Mouse (Mus musculus) brain, embryonic 14.5 days (tissue): ENCODE data around the gene Rbl1. TPM values are rescaled to one million over a fixed set of nuclear protein-coding genes. Genes with fewer than 3 reads are reported as not detected.

Source experiments
- DNase-seq: peaks from one replicate; pipeline ENCODE4 v3.0.0-alpha.2; 2011; ENCODE audit warnings: low read depth
- CTCF ChIP-seq: fragments of 200-500 bp; IDR thresholded peaks from 2 replicates; pipeline ENCODE4 v1.5.1; 2012; ENCODE audit warnings: inconsistent platforms, mild to moderate bottlenecking, moderate library complexity, borderline replicate concordance; ENCODE audit not compliant: insufficient read depth, insufficient read length; ENCODE audit errors: extremely low read depth
- POLR2A ChIP-seq: fragments of 200-500 bp; IDR thresholded peaks from 2 replicates; pipeline ENCODE4 v1.6.1; 2012; ENCODE audit warnings: mild to moderate bottlenecking, inconsistent platforms, borderline replicate concordance; ENCODE audit not compliant: poor library complexity, insufficient read depth, insufficient read length, severe bottlenecking; ENCODE audit errors: extremely low read depth
- polyA plus RNA-seq: library from polyadenylated mRNA; depleted of rRNA; stranded (reverse); fragments of >200 nt; gene quantifications from 2 replicates; pipeline ENCODE4 v1.2.3, GENCODE M21; 2012; rRNA removed

The Rbl1 gene
- polyA plus RNA-seq, 1 experiment = 12.9 TPM

GRCm38 (mm10) chr2:157102256-157102655 lies 102.1 kb downstream of the Rbl1 start:
- TF ChIP-seq POLR2A (no peak), CTCF (no peak)
- no peak for DNase-seq

- no peak for TF ChIP-seq CTCF
- no peak for TF ChIP-seq POLR2A
- no peak for DNase-seq
Measured at GRCm38 (mm10) chr2:157101650-157102049, 102.7 kb downstream of the Rbl1 start.

- DNase-seq = no peak
- TF ChIP-seq CTCF (no peak), POLR2A (no peak)
Measured at GRCm38 (mm10) chr2:157100319-157100605, 104.1 kb downstream of the Rbl1 start.

GRCm38 (mm10) chr2:157099532-157100318 lies 104.6 kb downstream of the Rbl1 start:
- TF ChIP-seq POLR2A (no peak), CTCF (no peak)
- no peak for DNase-seq

Other genes starting within 250 kb of the Rbl1 start
- gene Ndrg3, start 212.5 kb downstream of the Rbl1 start, polyA plus RNA-seq = 123 and 144 TPM in 2 replicates
- 12.6 and 17.3 TPM in 2 replicates for gene Dsn1, start 197.4 kb downstream of the Rbl1 start, polyA plus RNA-seq
- 21.3 and 40.2 TPM in 2 replicates for gene Soga1, start 125.3 kb downstream of the Rbl1 start, polyA plus RNA-seq
- gene Tldc2, start 117.5 kb downstream of the Rbl1 start, polyA plus RNA-seq = not detected in 2 replicates
- gene Samhd1, start 69.3 kb downstream of the Rbl1 start, polyA plus RNA-seq = 15.0 and 19.2 TPM in 2 replicates
- 195 and 208 TPM in 2 replicates for gene Rpn2, start 74.5 kb upstream of the Rbl1 start, polyA plus RNA-seq
- 0.34 and 0.38 TPM in 2 replicates for gene Mroh8, start 75.0 kb upstream of the Rbl1 start, polyA plus RNA-seq
- 2.1 and 2.8 TPM in 2 replicates for gene Ghrh, start 143.0 kb upstream of the Rbl1 start, polyA plus RNA-seq
- gene Manbal, start 163.1 kb upstream of the Rbl1 start, polyA plus RNA-seq = 80.2 and 93.0 TPM in 2 replicates
- gene Src, start 213.9 kb upstream of the Rbl1 start, polyA plus RNA-seq = 87.7 and 98.1 TPM in 2 replicates